Mouse (Mus musculus) kidney, postnatal 10 days (tissue): ENCODE results near the gene Comp.
A peak's percentile ranks its signal among the peaks of the same experiment; 100 is the strongest.

Experiments used
- DNase-seq: peaks from one replicate; pipeline ENCODE4 v3.0.0; 2021; ENCODE audit warnings: mixed read lengths

Gene Comp

DNA sequence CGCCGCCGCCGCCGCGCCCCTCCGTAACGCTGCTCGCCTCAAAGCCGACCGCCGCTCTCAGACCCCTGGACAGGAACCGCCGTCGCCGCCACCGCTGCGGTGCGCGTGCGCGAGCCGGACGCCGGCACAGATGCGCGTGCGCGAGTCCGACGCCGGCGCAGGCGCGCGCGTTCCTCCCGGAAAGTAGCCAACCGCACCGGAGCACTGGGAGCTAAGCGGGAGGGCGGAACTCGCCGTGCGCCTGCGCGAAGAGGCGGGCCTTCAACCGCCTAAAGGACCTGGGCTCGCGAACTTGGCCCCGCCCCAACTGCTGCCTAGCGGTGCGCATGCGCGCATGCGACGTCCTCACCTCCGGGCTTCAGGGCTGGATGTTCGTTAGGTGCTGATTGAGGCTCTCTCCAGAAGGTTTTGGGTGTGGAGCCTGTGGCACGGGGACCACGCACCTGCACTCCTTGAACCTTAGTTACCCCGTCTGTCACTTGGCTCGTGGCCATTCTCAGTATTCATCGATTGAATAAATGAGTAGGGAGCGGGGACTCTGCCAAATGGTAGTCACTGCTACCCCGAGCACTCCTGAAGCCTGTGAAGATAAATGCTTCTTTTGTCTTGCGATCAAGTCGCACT lies 20.1 kb upstream of the Comp start, which contains the start of gene Upf1:
TSS of gene Upf1 (minus strand) at position 85 of the 624 bp plus-strand sequence.
- DNase-seq = peak; percentile 100

DNA sequence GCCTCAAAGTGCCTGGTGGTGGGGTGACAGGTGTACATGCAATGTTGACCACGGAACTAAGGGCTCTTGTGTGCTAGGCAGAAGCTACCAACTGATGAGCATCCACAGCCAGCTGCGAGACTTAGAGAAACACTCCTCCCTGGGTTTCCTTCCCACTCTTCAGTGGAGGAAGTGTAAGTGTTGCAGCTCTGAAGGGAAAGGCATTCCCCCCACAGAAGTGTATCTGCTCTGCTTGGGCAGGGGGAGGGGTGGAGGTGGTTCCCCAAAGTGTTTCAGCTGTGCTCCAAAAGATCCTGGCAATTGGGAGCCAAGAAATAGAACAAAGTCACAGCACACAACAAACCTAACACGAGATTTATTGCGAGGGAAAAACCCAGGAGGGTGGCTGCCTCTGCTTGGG lies 19.4 kb upstream of the Comp start:
- no peak for DNase-seq

DNA sequence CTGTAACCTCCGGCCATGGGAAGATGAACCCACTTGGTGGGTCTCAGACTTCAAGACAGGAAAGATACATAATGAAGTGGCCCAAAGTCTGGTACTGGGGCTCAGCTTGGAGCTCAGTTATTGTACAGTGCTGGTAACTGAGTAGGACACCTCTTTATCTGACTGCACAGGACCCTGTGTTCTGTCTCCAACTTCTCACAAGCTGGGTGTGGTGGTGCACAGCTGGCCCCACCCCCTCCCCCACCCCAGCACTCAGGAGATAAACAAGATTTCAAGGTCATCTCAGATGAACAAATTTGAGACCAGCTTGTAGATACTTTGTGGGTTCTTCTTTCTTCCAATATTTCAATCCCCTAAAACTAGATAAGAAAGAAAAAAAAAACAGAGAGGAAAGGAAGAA lies 17.2 kb upstream of the Comp start:
- DNase-seq = no peak

DNA sequence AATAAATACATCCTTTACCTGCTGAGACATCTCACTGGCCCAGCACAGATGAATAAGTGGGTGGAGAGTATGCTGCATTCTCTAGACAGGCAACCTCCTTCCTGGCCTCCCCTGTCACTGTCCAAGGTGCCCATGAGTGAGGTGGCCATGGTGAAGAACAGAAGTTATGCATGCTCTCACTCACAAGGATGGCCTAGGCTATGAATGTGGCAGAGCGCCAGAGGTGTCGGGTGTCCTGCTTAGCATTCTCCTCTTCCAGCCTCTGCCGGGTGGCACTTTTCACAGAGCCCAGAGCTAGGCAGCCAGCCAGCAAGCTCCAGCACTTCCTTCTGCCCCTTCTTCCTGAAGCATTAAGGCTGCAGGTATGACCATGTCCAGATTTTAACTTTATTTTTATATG lies 13.9 kb upstream of the Comp start:
- peak; percentile 76 for DNase-seq

DNA sequence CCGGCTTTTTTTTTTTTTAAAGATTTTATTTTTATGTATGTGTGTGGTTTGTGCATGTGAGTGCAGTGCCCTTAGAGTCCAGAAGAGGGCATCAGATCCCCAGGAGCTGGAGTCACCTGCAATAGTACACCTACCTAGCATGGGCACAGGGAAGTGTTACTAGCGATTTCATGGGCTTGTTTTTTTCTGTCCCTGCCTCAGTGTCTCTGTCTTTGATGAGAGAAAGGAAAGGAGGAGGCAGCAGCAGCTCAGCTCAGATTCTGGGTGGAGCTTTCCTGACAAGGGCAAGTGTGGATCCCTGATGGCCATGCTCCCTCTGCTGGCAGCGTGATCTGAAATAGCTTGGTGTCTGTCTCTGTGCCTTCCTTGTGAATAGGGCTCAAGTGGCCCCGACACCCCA lies 12.6 kb upstream of the Comp start:
- DNase-seq = peak; percentile 47

DNA sequence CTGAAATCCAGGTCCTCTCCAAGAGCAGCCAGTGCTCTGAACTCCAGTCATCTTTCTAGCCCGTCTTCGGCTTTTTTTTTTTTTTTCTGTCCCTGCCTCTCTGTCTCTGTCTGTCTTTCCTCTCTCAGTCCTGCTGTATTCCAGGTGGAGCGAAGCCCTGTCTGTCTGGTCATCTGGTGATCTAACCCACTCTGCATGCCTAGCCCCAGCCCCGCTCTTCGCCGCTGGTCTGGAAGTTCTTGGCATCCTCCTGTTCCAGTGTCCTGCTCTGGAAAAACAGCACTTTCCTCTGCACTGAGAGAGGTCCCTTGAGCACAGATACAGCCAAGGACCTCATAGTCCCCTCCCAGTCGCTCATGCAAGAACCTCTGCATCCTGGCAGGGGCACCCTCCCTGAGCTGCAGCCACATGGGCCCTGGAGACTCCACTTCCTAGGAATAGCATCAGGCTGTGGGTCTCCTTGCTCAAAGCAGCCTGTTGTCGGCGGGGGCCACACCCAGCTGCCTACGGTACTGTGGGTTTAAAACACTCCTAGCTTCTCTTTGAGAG lies 11.8 kb upstream of the Comp start:
- DNase-seq = no peak

DNA sequence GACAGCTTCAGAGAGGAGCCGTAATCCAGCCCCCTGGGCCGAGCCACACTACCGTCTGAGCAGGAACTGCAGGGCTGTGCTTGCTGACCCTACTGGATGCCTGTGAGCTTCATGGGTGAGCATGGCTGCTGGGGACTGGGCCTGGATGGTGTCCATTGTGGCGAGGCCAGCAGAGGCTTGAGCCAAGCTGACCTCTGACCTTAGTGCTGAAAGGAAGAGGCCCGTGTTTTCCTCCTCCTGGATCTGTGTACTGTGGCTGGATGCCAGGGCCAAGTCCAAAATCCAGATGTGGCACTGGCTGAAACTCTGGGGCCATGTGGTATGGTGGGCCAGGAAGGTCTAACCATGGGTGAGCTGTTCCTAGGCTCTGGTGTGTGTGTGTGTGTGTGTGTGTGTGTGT lies 9.3 kb upstream of the Comp start:
- peak; percentile 60 for DNase-seq

DNA sequence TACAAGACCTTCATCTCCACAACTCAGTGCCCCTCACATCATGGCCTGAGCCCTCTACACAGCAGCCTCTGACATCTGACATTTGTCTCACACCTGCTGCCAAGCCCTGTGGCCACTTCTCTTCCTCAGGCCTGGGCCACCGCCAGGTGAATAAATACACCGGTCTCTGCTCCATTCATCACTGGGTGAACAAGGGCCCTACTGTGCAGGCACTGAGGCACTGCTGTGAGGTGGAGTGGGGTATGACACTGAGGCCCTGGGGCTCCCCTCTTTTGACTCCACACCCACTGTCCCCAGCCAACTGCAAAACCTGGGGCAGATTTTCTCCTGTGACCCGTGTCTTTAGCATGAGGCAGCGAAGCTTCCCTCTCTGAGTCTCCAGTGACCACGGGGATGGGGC lies 6.8 kb upstream of the Comp start:
- DNase-seq = no peak

DNA sequence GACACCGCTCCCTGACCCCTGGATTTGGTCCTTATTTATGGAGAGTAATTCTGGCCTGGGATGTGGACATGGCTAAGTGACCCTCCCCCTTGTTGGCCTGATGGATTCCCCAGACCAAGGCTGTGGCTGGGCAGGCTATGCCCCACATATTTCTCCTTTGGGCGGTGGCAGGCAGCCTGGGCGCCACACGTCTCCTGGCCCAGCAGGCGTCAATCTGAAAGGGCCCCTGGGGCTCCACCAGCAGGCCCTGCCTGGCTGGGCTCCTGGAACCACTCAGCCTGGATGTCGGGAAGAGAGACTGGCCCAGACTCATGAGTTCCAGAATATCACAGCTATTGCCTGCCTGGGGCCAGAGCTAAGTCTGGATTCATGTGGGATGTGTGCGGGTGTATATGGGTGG lies 2.9 kb upstream of the Comp start:
- no peak for DNase-seq

DNA sequence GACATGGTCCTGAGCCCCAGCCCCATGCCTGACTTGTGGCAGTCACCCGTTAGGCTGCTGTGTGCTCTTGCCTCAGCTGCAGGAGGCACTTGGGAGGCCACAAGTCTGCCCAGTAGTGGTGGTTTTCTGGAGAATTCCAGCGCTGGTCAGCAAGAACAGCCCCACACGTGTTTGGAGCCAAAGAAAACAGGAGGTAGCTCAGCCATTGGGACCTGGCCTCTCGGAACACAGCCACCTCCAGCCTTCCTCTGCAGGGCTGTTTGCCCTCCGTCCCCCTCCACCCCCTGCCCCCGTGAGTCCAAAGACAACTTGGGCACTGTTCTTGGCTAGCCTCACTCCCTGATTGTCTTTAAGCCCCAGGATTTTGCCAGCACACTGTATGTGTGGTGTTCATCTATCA lies 1.4 kb upstream of the Comp start:
- DNase-seq = peak; percentile 52

DNA sequence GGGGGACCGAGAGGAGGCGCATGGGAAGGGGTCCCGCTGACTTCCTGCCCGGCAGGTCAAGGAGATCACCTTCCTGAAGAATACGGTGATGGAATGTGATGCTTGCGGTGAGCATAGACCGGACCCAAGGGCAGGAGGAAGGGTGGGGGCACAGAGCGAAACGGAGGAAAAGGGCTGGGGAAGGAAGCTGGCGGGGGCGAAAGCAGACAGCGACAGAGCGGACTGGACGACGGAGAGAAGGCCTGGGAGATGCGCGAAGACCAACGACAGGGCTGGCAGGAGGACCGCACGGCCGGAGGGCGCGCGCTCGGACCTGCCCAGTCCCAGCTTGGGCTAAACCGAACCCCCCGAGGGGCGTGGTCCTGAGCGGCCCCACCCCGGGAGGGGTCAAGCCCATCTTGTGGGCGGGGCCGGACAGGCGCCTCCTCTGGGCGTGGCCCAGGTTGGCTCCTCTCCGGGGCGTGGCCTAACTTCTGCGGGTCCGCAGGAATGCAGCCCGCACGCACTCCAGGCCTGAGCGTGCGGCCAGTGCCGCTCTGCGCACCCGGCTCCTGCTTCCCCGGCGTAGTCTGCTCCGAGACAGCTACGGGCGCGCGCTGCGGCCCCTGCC lies 1.1 kb downstream of the Comp start:
- peak; percentile 91 for DNase-seq

DNA sequence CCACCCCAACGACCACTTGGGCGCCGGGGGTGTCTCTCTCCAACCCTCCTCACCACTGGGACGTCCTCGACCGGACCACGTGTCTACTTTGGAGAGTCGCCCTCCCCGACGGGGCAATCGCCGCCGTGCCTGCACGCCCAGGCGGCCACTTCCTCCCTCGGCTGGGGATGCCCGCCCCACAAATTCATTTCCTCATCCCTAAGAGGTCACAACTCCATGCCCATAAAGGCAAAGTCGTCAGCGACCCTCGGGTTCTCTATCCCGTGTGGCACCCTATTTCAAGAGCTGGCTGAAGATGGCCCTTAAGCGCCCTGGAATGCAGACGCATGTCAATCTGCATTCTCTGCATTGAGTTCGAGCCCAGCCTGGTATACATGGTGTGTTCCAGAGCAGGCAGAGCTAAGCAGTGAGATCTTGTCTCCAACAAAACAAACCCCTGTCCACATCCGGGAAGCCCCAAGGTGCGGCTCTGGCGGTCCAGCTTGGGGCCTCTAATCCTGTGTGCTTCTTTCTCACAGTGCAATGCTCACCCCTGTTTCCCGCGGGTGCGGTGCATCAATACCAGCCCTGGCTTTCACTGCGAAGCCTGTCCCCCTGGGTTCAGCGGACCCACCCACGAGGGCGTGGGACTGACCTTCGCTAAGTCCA lies 2.0 kb downstream of the Comp start:
- no peak for DNase-seq

DNA sequence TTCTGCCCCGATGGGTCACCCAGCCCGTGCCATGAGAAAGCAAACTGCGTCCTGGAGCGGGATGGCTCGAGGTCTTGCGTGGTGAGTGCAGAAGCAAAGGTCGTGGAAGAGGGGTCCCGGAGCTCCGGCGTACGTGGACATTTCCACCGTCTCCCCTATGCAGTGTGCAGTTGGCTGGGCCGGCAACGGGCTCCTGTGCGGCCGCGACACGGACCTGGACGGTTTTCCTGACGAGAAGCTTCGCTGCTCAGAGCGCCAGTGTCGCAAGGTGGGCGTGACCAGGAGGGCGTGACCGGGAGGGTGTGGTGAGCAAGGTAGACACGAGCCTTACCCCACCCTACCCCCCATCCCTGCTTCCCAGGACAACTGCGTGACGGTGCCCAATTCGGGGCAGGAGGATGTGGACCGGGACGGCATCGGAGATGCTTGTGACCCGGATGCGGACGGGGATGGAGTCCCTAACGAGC lies 3.0 kb downstream of the Comp start:
- no peak for DNase-seq

DNA sequence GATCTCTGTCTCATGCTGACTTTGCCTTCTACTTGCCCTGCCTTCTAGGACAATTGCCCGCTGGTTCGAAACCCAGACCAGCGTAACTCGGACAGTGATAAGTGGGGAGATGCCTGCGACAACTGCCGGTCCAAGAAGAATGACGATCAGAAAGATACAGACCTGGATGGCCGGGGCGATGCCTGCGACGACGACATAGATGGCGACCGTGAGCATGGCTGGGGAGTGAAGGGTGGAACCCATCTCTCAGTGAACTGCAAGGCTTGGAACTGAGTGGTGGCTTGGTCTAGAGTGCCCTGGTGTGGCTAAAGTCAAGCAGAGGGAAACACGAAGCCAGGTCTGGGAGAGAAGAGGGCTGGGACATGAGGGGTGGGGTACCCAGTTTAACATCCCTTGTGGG lies 3.7 kb downstream of the Comp start:
- no peak for DNase-seq

DNA sequence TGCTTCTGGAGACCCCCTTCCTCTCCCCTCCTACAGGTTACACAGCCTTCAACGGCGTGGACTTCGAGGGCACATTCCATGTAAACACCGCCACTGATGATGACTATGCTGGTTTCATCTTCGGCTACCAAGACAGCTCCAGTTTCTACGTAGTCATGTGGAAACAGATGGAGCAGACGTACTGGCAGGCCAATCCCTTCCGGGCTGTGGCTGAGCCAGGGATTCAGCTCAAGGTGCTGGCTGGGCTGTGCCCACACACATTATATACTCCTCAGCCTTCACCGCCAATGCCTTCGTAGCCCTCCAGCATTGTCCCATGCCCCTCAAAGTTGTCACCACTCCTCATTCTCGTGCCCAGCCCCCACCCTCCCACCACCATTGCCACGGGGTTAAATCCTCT lies 6.7 kb downstream of the Comp start:
- no peak for DNase-seq

DNA sequence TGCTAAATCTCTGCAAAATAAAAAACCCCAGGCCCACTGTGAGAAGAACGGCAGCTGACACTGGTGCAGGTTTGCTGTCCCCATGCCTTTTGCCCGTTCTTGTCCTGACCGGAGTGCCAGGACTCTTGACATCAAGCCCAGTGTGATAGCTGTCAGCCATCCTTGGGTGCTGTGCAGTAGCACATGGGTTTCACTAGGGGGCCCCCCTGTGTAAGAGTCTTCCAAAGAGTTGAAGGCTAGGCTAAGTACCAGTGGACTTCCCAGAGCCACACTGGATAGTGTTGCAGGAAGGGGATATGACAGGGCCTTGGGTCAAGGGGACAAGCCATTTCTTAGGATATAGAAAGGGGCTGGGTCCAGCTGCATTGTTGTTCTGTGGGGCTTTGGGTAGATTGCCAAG lies 9.9 kb downstream of the Comp start:
- peak; percentile 81 for DNase-seq

DNA sequence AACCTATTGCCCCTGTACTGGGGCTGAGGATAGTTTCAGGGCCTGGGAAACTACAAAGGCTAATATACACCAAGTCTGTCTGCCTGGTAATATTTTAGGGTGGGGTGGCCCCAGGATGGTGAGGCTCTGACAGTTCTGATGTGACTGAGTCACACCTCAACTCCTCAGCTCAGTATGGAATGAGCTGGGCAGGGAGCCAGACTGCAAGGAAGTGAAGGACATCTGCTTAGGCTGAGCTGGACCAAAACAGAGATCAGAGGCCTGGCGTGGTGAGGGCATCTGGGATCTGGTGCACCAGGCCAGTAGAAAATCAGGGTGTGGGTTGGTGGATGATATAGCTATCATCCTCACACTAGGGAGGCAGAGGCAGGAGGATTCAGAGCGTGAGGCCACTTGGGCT lies 16.3 kb downstream of the Comp start:
- DNase-seq = no peak

DNA sequence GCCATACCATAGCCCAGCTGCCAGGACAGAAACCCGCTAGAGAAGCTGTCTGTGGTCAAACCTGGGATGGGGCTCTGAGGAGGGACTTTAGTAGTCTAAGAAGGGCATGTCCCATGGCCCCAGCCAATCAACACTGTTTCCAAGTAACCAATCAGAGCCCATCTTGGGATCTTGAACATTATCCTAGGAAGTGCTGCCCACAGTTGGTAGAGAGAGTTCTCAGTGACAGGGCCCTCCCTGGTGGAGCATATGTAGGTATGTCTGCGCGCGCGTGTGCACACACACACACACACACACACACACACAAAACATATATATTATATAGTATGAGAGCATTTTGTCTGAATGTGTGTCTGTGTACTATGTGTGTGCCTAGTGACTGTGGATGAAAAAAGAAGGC lies 19.7 kb downstream of the Comp start:
- no peak for DNase-seq

DNA sequence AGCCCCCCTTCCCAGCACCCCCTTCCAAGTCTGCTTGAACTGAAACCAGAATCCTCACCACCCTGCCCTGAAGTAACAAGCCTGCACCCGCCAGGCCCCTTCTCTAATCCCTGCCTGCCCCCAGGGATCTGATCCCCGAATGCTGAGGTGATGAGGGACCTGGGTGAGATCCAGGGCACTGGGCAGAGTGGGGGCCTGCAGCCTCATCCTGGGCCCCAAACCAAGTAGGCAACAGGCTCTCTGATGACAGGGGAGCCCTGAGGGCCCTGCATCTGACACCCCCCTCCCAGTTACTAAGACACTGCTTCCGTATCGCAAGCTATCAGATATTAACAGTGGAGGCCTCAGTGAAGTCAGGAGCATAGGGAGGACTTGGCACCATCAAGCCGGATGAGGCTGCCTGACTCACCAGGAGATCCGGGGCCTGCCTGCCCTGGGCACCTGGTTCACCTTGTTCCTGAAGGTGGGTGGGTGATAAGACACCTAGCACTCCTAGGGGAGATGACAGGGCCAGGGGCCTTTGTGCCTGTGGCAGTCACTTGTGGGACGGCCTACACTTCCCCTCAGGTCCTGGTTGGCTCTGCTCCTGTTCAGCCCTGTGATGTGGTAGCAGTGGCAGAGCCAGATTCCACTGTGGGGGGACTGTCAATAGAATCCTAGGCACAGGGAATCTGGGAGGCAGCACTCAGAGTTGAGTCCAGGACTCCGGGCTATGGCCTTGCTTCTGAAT lies 21.1 kb downstream of the Comp start:
- DNase-seq = no peak

DNA sequence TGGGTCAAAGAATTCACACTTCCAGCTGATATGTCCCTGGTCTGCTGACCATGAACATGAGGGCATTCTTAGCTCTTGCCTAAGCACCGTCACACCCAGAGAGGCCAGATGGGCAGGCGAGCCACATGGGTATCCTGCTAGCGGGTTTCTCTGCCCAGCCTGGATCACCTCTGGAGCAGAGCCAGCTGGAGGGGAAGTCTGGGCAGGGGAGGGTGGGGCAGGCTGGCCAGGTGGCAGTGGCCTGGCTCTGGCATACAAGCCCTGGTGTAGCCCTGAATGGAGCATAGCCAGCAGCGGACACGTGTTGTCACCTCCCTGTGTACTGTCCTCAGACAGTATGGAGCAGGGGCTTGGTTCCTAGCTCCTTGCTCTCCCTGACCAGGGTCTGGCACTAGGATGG lies 22.3 kb downstream of the Comp start:
- peak; percentile 53 for DNase-seq

DNA sequence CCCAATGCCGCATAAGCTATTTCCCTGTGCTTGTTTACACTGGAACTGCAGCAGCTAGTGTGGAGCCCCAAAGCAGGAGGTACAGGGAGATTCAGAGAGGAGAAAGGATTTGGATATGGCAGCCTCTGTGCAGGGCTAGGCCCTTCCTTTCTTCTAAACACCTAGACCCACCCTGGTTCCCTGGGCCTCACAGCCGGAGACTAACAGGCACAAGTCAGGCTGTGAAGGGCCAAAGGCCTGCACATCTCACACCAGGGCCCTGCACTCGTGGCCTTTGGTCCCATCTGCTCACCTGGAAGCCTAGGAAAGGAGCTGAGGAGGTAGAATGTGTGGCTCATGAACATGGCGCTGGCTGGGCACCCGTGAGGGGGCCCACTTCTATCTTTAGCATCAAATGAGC lies 22.8 kb downstream of the Comp start:
- no peak for DNase-seq

DNA sequence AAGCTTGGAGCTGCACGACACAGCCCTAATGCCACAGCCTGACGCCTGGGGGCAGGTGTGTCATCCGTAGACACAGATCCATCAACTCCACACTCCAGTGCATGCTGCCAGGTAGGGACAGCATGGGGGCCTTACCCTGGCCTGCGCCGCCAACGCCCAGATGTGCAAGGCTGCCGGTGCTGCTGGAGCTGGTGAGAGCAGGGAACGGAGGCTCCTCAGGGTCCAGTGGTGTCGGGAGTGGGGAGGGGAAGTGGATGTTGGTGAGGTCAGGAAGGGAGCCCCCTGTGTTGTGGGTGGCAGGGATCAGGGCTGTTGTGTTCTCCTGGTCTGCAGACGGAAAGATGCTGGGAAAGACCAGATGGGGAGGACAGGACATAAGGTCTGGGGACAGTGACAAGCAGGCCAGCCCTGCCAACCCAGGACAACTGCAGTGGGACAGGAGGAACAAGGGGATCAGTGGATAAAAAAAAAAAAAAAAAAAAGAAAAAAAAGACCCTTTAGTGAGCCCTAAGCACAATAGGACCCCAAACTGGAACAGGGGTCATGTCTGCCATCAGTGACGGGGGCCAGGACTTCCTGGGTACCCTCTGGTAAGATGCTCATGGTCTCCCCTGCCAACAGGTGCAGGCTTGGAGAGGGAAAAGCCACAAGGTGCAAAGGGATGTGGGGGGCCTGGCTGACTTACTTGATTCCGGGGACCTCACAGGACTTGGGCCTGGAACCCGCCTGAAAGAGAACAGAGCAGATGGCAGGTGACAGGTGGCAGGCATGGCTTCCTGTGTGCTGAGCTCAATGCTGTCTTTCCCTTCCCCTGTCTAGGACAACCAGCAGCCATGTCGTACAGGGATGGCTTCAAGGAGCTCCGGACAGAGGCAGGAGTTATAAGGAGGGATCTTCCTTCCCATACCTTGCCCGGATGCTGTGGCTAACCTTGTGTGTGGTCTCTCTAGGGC lies 24.5 kb downstream of the Comp start:
- DNase-seq = no peak
